Mouse (Mus musculus): ENCODE measurements around the gene Rin3. TPM values are rescaled to one million over a fixed set of nuclear protein-coding genes. Genes with fewer than 3 reads are reported as not detected.

The Rin3 gene
- polyA plus RNA-seq, 1 experiment: 2.9 TPM

DNA sequence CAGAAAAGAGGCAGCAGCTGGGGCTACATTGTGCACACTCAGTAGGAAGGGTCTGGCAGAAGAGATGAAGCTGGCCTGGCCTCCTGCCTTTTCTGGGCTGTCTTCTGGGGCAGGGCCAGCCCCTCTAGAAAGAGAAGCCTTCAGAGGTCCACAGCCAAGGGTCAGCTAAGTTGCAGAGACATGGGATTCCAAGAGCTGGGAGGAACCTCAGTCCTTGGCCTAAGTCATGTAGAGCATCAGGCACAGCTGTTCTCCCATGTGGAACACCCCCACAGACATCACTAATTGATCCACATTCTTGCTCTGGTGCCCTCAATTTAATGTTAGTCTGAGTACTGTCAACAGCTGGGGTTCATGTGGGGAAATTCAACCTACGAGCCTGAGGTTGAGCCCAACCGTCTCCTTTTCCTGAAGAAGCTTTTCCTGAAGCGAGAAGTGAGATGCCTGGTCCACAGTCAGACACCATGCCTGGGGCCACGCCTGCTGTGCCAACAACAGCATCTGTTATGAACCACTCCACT lies 20.0 kb downstream of the Rin3 start:
- peak overlapping the region; percentile 28; the same call in 1 of the 2 replicates for H3K27ac ChIP-seq (replicated peaks; ENCODE audit: low read depth, low read length)
- H3K4me3 ChIP-seq (ENCODE audit: insufficient read depth, low read depth, low read length): no peak overlapping the region
- H3K4me1 ChIP-seq (ENCODE audit: control insufficient read depth, insufficient read depth, insufficient read length, low read length): peaks cover 41% of the 10 kb centered on the region

GRCm38 (mm10) chr12:102303867-102304266 lies 21.0 kb downstream of the Rin3 start:
- H3K4me1 ChIP-seq (ENCODE audit: control insufficient read depth, insufficient read depth, insufficient read length, low read length): peaks cover 49% of the 10 kb centered on the region
- no peak overlapping the region for H3K27ac ChIP-seq (replicated peaks; ENCODE audit: low read depth, low read length)
- no peak overlapping the region for H3K4me3 ChIP-seq (ENCODE audit: insufficient read depth, low read depth, low read length)

- no peak overlapping the region; the same call in 1 of the 2 replicates for H3K27ac ChIP-seq (replicated peaks; ENCODE audit: low read depth, low read length)
- H3K4me3 ChIP-seq (ENCODE audit: insufficient read depth, low read depth, low read length): no peak overlapping the region
- peaks cover 52% of the 10 kb centered on the region for H3K4me1 ChIP-seq (ENCODE audit: control insufficient read depth, insufficient read depth, insufficient read length, low read length)
Observed at GRCm38 (mm10) chr12:102305069-102305836, 22.4 kb downstream of the Rin3 start.

DNA sequence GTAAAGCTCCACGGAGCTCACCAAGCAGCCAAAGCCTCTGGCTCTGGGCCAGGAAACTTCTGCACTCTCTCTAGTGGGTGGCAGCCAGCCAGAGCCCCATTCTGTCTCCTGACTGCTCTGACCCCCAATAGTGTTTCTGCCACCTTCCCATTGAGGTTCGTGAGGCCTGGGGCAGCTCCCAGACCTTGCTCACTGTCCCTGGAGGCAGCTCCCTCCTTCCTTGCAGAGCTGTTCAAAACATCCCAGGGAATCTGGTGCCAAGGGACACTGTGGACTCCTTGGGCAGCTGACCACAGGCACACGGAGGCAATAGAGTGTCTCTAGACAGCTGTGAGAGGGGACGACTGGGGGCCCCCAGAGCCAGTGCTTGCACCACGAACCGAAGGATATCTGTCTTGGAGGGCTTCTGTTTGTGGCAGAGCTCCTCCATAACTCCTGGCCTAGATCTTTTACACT lies 25.2 kb downstream of the Rin3 start:
- H3K27ac ChIP-seq (replicated peaks; ENCODE audit: low read depth, low read length): peak overlapping the region; percentile 31
- H3K4me1 ChIP-seq (ENCODE audit: control insufficient read depth, insufficient read depth, insufficient read length, low read length): peaks cover 52% of the 10 kb centered on the region
- no peak overlapping the region for H3K4me3 ChIP-seq (ENCODE audit: insufficient read depth, low read depth, low read length)

- H3K4me3 ChIP-seq (ENCODE audit: insufficient read depth, low read depth, low read length): no peak overlapping the region
Observed at GRCm38 (mm10) chr12:102308457-102309011, 25.7 kb downstream of the Rin3 start.

DNA sequence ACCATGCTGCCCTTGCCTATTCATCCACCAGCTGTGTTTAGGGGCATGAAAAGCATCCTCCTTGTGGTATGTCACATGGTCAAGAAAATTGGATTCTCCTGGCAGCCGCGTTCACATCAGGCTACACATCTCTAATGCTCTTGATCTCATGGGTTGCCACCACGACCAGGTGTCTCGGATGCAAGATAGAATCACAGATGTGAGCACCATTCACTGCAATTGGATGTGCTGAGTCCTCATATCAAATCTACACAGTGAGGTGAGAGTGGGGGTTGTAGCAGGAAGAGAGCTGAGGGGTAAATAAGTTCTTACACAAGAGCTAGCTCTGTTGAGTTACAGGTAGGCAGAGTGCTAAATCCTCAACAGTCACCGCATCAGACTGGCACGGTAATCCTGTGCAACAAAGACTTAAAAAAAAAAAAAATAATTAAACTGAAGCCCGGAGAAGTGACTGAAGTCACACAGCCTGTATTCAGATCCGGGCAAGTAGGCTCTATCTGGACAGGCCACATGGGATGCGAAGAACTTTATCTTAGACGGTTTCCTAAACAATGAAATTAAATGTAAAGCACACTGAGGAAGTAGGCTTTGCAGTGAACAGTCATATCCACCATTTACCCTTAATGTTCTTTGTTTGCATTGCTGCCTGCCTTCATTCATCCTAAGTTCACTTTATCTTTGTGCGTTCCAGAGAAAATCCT lies 26.4 kb downstream of the Rin3 start:
- H3K27ac ChIP-seq (replicated peaks; ENCODE audit: low read depth, low read length): peak overlapping the region; percentile 31; the same call in 1 of the 2 replicates
- peaks cover 45% of the 10 kb centered on the region for H3K4me1 ChIP-seq (ENCODE audit: control insufficient read depth, insufficient read depth, insufficient read length, low read length)
- H3K4me3 ChIP-seq (ENCODE audit: insufficient read depth, low read depth, low read length): no peak overlapping the region

More at GRCm38 (mm10) chr12:102308457-102309011, 25.7 kb downstream of the Rin3 start:
- Histone ChIP-seq H3K4me1 (ENCODE audit: control insufficient read depth, insufficient read depth, insufficient read length, low read length) (peaks cover 50% of the 10 kb centered on the region), H3K27ac (replicated peaks; ENCODE audit: low read depth, low read length) (peak overlapping the region; percentile 31)

- Histone ChIP-seq H3K4me1 (ENCODE audit: control insufficient read depth, insufficient read depth, insufficient read length, low read length) (peaks cover 40% of the 10 kb centered on the region), H3K4me3 (ENCODE audit: insufficient read depth, low read depth, low read length) (no peak overlapping the region), H3K27ac (replicated peaks; ENCODE audit: low read depth, low read length) (no peak overlapping the region)
Observed at GRCm38 (mm10) chr12:102309800-102310195, 26.9 kb downstream of the Rin3 start.

DNA sequence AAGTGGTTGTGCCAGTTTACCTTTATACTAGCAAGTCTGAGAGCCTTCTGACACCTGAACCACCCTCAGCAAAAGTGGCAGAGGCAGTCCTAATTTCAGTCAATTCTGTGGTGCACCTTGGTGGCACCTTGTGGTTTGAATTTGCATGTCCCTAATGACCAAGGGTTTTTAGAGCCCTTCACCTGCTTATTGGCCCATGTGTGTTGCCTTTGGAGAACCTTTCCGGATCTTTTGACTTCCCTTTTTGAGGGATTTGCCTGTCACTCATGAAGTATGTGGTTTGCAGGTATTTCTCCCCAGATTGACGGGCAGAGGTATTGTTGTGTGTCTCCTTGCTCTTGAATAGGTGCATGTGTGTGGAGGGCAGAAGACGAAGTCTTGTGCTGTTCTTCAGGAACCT lies 27.4 kb downstream of the Rin3 start:
- H3K27ac ChIP-seq (replicated peaks; ENCODE audit: low read depth, low read length): no peak overlapping the region
- H3K4me1 ChIP-seq (ENCODE audit: control insufficient read depth, insufficient read depth, insufficient read length, low read length): peaks cover 36% of the 10 kb centered on the region
- no peak overlapping the region for H3K4me3 ChIP-seq (ENCODE audit: insufficient read depth, low read depth, low read length)

DNA sequence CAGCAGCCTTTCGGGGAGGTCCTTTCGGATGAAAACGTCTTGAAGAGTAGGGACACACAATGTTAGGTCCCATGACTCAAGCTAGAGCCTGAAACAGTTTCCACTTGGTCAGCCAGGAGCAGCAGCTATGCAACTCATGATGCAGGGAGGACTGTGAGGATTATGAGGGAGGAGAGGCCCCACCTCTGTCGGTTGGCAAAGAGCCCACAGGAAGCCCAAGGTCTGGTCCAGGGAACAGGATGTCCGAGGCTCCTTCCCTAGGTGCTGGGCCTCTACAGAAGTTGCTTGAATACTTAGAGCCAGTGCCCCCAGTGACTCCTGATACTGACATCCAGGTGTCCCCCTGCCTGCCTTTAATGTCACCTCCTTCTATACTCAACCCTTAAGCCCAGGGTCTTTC lies 28.6 kb downstream of the Rin3 start:
- Histone ChIP-seq H3K27ac (replicated peaks; ENCODE audit: low read depth, low read length) (peak overlapping the region; percentile 33; the same call in 1 of the 2 replicates), H3K4me1 (ENCODE audit: control insufficient read depth, insufficient read depth, insufficient read length, low read length) (peaks cover 32% of the 10 kb centered on the region), H3K4me3 (ENCODE audit: insufficient read depth, low read depth, low read length) (no peak overlapping the region)

DNA sequence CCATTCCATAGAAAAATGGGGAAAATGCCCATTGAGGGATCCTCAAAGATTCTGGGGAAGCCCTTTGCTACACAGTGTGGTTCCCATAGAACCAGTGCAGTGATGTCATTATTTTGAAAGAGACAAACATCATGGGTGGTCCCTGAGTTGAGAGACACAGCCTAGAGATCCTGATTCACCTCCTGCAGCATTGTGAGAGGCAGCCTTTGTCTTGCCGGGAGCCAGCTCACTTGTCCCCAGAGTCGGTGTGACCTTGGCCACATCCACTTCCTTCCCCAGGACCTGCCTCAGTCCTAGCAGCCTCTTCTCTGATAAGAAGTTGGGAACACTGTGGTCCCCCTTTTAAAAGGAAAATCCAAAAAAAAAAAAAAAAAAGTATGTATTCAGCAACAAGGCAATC lies 36.3 kb downstream of the Rin3 start:
- H3K4me1 ChIP-seq (ENCODE audit: control insufficient read depth, insufficient read depth, insufficient read length, low read length): peaks cover 39% of the 10 kb centered on the region
- H3K4me3 ChIP-seq (ENCODE audit: insufficient read depth, low read depth, low read length): no peak overlapping the region
- peak overlapping the region; percentile 97 for H3K27ac ChIP-seq (replicated peaks; ENCODE audit: low read depth, low read length)

DNA sequence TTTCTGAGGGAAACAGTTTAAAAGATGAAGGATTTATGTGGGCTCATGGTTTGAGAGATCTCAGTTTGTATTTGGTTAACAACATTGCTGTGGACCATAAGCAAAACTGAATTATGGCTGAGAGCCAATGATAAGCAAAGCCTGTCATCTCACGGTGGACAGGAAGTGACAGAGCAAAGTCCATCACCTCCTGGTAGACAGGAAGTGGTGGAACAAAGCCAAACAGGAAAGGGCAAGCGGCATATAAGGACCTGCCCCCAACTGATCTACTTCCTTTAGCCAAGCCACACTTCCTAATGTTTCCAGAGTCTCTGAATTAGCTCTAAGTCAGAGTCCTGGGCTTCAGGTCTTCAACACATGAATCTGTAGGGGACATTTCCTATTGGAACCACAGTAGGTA lies 37.1 kb downstream of the Rin3 start:
- Histone ChIP-seq H3K4me1 (ENCODE audit: control insufficient read depth, insufficient read depth, insufficient read length, low read length) (peaks cover 45% of the 10 kb centered on the region), H3K27ac (replicated peaks; ENCODE audit: low read depth, low read length) (peak overlapping the region; percentile 97), H3K4me3 (ENCODE audit: insufficient read depth, low read depth, low read length) (no peak overlapping the region)

GRCm38 (mm10) chr12:102320322-102320721 lies 37.5 kb downstream of the Rin3 start:
- no peak overlapping the region for H3K4me3 ChIP-seq (ENCODE audit: insufficient read depth, low read depth, low read length)
- H3K4me1 ChIP-seq (ENCODE audit: control insufficient read depth, insufficient read depth, insufficient read length, low read length): peaks cover 47% of the 10 kb centered on the region
- peak overlapping the region; percentile 97 for H3K27ac ChIP-seq (replicated peaks; ENCODE audit: low read depth, low read length)

DNA sequence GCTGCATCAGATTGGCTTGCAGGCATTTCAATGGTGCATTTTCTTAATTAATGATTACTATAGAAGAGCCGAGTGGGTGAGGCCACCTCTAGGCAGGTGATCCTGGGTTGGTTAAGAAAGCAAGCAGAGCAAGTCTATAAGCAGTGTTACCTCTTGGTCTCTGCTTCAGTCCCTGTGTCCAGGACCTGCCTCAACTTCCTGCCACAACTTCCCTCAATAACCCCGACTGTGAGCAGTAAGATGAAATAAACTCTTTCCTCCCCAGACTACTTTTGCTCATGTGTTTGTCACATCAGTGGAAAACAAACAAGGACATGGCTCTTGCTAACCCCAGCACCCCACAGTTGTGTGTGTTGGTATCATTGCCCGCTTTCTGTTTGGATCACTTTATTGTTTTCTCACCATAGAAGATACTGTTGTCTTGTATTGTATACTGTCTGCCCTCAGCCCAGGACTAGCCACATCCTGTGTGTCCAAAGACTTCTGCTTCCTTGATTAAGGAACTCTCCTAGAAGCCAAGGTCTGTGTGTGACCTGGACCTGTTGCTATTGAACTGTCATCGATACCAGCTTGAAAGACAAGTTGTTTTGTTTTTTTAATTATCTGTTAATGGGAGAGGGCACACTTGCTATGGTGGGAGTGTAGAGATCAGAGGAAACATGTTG lies 38.3 kb downstream of the Rin3 start:
- no peak overlapping the region for H3K4me3 ChIP-seq (ENCODE audit: insufficient read depth, low read depth, low read length)
- H3K4me1 ChIP-seq (ENCODE audit: control insufficient read depth, insufficient read depth, insufficient read length, low read length): peaks cover 50% of the 10 kb centered on the region
- H3K27ac ChIP-seq (replicated peaks; ENCODE audit: low read depth, low read length): peak overlapping the region; percentile 97

DNA sequence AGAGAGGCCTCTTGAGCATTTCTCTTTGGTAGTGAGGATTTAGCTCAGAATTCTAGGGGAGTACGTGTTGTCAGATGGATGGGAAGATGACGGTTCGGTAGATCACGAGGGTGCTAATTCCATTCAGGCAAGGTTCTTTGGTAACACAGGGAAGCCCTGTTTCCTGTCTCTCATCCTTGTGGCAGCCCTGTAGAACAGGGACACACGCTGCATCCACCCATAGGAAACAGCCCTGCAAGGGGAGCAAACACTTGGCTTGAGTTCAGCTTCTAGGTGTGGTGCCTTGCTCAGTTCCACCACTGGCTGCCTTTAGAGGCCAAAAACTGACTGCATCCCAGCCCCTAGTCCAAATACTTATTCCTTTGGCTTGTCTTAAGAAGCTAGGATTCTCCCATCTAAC lies 39.0 kb downstream of the Rin3 start:
- Histone ChIP-seq H3K4me1 (ENCODE audit: control insufficient read depth, insufficient read depth, insufficient read length, low read length) (peaks cover 53% of the 10 kb centered on the region), H3K4me3 (ENCODE audit: insufficient read depth, low read depth, low read length) (no peak overlapping the region), H3K27ac (replicated peaks; ENCODE audit: low read depth, low read length) (peak overlapping the region; percentile 97)

GRCm38 (mm10) chr12:102323392-102323791 lies 40.5 kb downstream of the Rin3 start:
- peak overlapping the region; percentile 98 for H3K27ac ChIP-seq (replicated peaks; ENCODE audit: low read depth, low read length)
- H3K4me1 ChIP-seq (ENCODE audit: control insufficient read depth, insufficient read depth, insufficient read length, low read length): peaks cover 55% of the 10 kb centered on the region
- no peak overlapping the region for H3K4me3 ChIP-seq (ENCODE audit: insufficient read depth, low read depth, low read length)

Measured in brown adipose tissue, adult 24 weeks (tissue).